In the genomic region with DNA sequence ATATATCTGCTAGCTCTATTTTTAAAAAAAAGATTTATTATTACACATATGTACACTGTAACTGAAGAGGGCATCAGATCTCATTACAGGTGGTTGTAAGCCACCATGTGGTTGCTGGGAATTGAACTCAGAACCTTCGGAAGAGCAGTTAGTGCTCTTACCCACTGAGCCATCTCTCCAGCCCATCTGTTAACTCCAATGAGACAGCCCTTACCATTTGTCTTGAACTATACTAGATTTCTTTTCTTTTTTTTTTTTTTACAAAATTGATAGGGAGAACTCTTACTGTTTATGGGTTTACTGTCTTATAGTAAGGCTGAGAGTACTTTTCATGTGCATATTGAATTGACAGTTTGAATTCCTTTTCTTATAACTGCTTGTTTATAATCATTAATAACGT, we compare ENCODE assay signal across 17 mouse cellular contexts. TPM values are rescaled to one million over a fixed set of nuclear protein-coding genes. Genes with fewer than 3 reads are reported as not detected.
"Had no signal": no experiment of that assay in that cellular context is flagged by ENCODE, and none has a peak within 500 bp of the region (broad histone marks: within the 10 kb centered on the region; RNA-seq: fewer than 3 reads in every experiment).

No protein-coding gene starts in this region.

- H3K36me3 ChIP-seq: neural tube, embryonic 13.5 days; neural tube, embryonic 15.5 days; stomach, embryonic 15.5 days had no signal

- H3K4me3 ChIP-seq: neural tube, embryonic 13.5 days; neural tube, embryonic 15.5 days; stomach, embryonic 15.5 days had no signal

- H3K27ac ChIP-seq: neural tube, embryonic 13.5 days; neural tube, embryonic 15.5 days; stomach, embryonic 15.5 days; stomach, postnatal 0 days had no signal

- H3K27me3 ChIP-seq: neural tube, embryonic 13.5 days; neural tube, embryonic 15.5 days; stomach, embryonic 15.5 days had no signal

- H3K4me2 ChIP-seq: neural tube, embryonic 13.5 days; neural tube, embryonic 15.5 days; stomach, embryonic 15.5 days had no signal

- H3K9ac ChIP-seq: neural tube, embryonic 13.5 days; neural tube, embryonic 15.5 days; stomach, embryonic 15.5 days had no signal

- H3K9me3 ChIP-seq: neural tube, embryonic 13.5 days; neural tube, embryonic 15.5 days; stomach, embryonic 15.5 days had no signal

- DNase-seq: retina, postnatal 1 day; right cerebral cortex, adult 18-20 months; right cerebral cortex, postnatal 14 days; right cerebral cortex, postnatal 25 days; right cerebral cortex, postnatal 4 days; spleen, adult 18-20 months; thymus, adult 18-20 months; thymus, adult 2 months; thymus, postnatal 14 days; thymus, postnatal 25 days; thymus, postnatal 36 days; thymus, postnatal 4 days had no signal

- H3K4me1 ChIP-seq: stomach, embryonic 15.5 days had no signal

RNA-seq across cellular contexts. Expression of a gene that starts 45.3 kb away (rescaled TPM):
- total RNA-seq: neutrophil, adult 5-6 weeks had no signal
